Mouse (Mus musculus): ENCODE measurements at regions not wholly inside any gene's neighbourhood (a gene's known extent, or its start where the extent isn't known, plus 50 kb on each side); places are given as distances from the start of the nearest gene placed in this dataset.
A peak's percentile ranks its signal among the peaks of the same experiment; 100 is the strongest.

DNA sequence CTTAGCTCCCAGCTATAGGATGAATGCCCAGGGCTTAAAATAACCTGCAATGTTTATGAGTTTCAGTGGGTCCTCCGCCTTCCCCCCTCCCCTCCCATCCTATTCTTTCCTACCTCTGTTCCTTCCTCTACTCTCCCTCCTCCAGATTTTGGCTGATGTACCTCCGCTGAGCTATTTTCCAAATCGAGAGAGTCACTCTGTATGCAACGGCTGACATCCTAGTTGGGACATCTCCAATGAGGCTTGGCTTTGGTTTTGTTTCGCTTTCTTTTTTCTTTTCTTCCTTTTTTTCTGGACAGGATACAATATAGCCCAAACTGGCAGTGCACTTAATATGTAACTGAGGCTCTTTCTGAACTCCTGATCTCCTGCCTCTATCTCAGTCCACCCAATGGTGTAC lies 76.7 kb upstream of the Klf7 start:
- DNase-seq = no peak

DNA sequence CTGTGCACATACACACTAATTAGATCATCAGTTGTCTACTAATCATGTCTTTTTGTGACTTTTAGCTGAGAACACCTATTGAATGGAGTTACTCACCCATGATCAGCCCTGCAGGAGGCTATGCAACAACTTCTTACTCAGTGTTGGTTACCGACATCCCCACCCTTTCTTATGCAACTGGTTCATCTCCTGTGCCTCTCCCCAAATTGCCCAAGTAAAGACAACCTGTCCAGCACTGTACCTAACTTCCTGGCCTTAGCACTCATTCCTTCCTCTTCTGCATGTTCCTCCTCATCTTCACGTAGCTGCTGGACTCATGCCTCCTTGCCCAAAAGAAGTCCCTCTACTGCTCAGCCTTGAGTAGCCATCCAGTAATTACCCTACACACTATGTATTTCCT lies 76.2 kb upstream of the Klf7 start:
- DNase-seq = no peak

DNA sequence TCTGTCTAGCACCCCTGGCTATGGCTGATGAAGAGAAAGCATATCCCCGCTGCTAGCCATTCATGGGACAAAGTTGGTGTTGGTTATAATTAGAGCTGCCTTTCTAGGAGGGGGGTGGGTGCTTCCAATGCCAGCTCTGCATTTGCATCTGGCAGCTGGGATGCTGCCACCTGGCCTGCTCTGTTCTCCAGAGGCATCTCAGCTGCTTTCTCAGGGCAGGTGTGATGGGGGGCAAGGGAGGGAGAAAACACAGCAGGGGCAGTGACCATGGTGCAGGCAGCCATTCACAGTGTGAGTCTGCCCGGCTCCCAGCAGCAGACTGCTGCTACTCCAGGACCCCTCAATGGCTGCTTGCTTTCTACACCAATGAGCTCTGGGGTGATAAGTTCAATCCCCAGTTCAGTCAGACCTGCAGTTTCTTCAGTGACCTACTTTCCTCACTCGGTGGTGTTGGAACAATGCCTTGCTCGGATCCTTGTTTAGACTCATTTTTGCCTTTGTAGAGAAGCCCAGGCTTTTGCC lies 73.9 kb upstream of the Klf7 start:
- peak; percentile 4 for DNase-seq

DNA sequence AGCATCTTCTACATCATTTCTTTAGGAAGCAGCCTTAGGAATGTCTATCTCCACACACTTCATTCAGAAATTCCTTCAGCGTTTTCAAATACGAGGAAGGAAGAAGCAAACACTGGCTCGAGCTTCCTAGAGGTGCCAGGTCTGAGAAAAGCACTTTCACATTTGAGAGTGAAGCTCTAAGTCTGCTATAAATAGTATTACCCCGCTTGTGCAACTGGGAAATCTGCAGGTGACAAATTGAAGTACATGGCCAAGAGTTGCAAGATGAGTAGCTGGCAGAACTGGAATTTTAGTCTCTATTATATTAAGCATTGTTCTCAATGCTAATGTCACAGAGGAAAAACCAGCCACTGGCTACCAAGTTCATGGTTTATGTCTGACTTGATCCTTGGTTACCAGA lies 73.2 kb upstream of the Klf7 start:
- no peak for DNase-seq

DNA sequence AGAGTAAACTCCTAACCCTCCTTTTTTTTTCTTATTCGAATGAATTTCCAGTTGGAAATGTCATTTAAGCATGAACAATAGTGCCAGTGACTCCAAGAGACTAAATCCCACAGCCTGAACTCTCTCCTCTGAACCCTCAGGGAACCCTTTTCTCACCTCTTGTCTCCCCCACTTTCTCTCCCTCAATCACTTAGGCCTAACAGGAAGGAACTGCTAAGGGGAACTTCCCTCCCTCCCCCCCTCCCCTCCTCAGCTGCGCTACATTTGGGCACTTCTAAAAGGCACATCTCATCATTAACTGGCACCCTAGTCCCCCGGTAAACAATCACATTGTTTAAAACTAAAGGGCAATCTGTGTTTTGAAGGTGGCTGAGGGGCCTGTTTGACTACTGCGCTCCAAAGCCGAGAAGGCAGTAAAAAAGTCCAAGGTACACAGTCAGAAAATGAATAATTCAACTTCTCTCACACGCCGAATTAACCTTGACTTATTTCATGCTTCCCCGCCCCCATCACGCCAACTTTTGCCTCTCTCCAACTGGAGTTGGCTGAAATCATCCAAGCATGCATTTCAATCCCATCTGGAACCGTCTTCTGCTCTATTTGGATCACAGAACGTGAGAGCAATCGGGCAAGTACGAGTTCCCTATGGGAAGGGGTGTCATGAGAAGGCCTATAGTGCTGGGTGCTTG lies 71.2 kb upstream of the Klf7 start:
- no peak for DNase-seq

DNA sequence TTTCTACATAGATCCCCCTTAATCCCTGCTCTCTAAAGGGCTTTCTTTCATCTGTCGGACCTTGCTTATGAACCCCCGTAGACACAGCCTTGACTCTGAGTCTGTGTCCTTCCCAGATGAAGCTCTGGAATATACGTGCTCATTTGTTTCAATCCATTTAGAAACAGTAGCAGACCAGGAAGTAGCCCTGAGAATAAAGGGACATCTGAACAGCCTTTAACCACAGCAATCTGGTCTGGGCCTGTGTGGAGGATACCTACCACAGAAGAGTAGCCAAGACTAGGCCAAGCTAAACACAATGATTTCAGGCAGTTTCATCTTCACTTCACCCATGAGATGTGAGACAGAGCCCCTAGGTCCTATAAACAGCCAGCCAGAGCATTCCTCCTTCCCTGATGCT lies 70.7 kb upstream of the Klf7 start:
- no peak for DNase-seq

DNA sequence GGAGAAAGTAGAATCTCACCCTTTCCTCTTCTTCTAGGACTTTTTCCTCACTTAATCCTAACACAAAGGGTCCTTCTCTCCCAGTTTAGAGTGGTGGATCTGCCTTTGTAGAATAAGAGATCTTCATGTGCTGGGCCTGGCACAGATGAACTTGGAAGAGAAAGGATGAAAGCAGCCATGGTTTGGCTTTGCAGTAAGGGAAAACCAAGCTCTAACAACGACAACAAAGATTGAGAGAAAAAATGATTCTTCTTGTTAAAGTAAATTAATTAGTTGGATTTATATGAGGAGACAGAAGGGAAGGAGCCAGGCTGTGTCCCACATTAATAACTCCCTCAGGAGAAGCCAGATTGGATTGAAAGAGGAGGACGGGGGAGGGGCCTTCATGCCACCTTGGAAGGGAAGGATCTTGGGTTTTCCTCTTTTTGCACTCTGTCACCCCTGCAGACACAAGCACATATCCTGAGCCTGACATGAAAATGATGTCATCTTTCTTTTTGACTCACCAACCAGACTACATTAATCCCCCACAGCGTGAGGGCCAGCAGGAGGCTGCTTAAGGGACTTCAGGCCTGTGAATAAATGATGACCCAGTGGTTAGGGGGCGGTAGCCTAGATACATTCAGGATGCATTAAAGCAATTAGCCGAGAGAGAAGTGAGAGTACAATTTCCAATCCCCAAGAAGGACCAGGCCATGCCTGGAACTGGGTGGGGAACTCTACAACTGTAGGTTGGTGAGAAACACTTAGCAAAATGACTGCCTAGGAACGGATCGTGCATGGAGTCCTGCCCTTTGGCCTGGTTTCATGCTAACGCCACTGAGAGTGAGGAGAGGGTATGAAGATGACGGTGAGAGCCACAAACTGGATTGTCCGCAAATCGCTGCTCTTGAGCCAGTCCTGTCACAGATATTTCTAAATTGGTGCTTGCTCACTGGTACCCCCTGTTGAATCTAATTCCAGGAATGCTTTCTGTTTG lies 69.4 kb upstream of the Klf7 start:
- DNase-seq = no peak

DNA sequence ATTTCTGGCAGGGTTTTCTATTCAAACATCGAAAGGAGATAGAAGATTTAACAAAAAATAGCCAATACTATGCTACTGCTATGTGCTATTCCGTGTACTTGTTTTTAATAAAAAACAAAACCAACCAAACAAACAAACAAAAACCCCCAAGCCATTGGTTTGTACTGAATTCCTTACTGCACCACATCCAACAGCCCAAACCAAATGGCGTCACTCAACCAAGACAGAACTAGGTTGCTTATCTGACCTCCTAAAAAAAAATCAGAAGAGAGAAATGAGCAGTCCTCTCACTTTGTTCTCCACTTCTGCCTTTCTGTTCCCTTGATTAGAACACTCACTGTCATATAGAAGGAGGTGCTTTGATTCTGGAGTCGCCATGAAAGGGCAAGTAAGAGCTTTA lies 68.6 kb upstream of the Klf7 start:
- DNase-seq = no peak

DNA sequence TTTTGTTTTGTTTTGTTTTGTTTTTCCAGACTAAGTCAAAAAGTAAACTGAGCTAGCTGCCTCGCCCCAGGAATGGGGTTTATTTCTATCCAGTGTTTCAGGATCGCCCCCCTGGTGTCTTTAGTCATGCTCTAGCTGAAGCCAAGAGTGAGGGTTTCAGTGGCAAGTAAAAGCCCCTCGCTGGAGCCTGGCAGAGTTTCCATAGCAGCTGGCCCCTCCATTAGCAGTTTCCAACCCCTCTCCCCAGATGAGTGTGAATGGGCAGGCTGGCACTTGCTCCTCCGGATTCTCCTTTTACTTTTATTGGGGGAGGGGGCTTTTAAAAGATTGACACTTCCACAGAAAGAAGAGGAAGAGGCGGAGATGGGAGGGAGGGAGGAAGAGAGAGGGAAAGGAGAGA lies 68.0 kb upstream of the Klf7 start:
- no peak for DNase-seq

DNA sequence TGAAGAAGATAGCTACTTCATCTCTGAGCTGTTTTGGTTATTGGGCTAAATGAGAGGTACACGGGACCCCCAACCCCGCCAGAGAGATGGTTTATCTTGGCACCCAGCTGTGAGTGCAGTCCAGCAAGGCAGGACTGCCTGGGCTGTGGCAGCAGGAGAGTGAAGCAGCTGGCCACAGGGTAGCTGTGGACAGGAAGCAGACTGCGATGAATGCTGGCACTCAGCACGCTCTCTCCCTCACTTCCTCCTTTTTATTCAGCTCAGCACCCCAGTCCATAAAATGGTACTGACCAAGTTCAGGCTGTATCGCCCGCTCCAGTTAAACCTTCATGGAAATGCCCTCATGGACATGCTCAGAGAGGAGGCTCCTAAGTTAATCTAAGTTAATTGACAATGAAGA lies 67.4 kb upstream of the Klf7 start:
- peak; percentile 24 for DNase-seq

DNA sequence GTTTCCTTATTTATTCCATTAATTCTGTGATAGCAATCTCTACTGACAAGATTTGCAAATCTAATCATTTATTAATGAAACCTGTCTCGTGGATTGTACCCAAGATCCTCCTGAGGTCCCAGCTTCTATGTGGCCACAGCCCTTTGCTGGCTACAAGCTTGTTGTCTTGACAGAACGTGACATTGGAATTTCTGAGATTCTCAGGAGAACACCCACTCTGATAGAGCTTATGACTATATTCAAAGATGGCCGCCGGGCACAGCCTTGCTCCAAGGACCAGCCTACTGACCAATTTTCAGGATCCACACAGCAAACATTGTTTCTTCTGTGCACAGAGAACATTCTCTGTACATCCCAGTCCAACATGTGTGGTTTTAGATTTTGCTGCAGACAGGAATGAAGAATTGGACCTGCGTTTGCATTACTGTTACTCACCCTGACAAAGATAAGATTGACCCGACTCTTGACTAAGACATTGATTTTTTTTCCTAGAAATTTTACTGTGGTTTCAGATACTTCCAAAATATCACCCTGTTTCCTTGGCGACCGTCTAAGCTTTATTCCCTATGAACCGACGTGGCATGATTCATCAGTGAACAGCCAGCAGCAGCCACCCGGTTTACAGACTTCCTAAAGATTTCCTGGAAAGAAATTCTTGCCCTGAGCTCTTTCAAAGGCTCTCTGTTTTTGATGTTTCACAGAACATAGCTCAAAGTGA lies 65.9 kb upstream of the Klf7 start:
- DNase-seq = no peak

DNA sequence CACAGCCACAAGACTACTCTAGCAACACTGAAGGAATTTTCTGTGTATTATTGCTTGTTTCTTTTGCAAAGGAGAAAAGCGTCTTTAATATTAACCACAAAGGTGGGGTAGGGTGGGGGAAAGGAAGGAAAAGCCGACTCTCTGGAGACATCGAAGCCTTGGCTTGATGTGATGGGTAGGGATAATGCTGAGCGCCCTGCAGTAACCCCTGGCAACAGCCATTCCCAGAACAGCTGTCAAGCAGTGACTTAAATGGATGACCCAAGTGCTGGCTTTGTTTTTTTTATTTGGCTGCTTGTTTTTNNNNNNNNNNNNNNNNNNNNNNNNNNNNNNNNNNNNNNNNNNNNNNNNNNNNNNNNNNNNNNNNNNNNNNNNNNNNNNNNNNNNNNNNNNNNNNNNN lies 51.6 kb upstream of the Klf7 start:
- DNase-seq = no peak

DNA sequence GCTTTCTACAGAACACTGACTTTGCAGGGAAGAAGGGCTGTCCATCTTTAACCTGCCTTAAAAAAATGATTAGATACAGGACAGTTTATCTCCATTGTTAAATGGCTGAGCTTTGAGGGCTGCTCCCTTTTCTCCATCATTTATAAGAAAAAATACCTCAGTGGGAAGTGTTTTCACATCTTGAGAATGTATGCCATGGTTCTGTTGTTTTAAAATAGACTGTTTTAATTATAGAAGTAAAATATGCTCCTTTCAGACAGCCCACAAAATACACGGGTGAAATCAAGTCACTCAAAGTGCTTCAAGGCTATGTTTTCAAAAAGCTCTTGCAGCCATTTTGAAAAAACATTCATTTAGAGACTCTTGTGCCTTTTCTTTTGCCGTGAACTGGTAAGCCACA lies 50.0 kb upstream of the Klf7 start:
- no peak for DNase-seq

Measured in lung, postnatal 14 days (tissue).